Mouse (Mus musculus) embryonic facial prominence, embryonic 14.5 days (tissue): ENCODE results near the gene Vmn1r111. TPM values are rescaled to one million over a fixed set of nuclear protein-coding genes. Genes with fewer than 3 reads are reported as not detected.
"Not testable (repeated sequence)": the region's sequence is repeated elsewhere in the genome, so short reads cannot be mapped to it uniquely, and the experiment has no call there.

Source experiments
- ATAC-seq: fragments of 200-750 bp; cut with Nextera tagmentation; 2 replicates; pipeline ENCODE4 v1.8.0; 2017; ENCODE audit warnings: low read depth, moderate number of reproducible peaks, moderate TSS enrichment
- DNase-seq: peaks from one replicate; pipeline ENCODE4 v3.0.0-alpha.2; 2015; ENCODE audit warnings: low spot score
- H3K27ac ChIP-seq: fragments of 300-500 bp; sonication (generic); replicated peaks from 2 replicates; pipeline ENCODE4 v1.5.1; 2014; ENCODE audit warnings: low read depth, mild to moderate bottlenecking, low read length, moderate library complexity
- H3K27me3 ChIP-seq: fragments of 300-500 bp; sonication (generic); replicated peaks from 2 replicates; pipeline ENCODE4 v1.6.1; 2014; ENCODE audit warnings: low read length; ENCODE audit not compliant: control insufficient read depth, insufficient read depth
- H3K36me3 ChIP-seq: fragments of 300-500 bp; sonication (generic); 2 replicates; pipeline ENCODE4 v1.6.1; 2014; ENCODE audit warnings: low read length, mixed read lengths; ENCODE audit not compliant: control insufficient read depth, insufficient read depth
- H3K4me1 ChIP-seq: fragments of 300-500 bp; sonication (generic); 2 replicates; pipeline ENCODE4 v1.6.1; 2014; ENCODE audit warnings: antibody characterized with exemption, low read length; ENCODE audit not compliant: control insufficient read depth, insufficient read depth
- H3K4me2 ChIP-seq: fragments of 300-500 bp; sonication (generic); 2 replicates; pipeline ENCODE4 v1.6.1; 2014; ENCODE audit warnings: low read depth, mild to moderate bottlenecking, low read length, moderate library complexity, mixed read lengths
- H3K4me3 ChIP-seq: fragments of 300-500 bp; sonication (generic); 2 replicates; pipeline ENCODE4 v1.5.1; 2014; ENCODE audit warnings: low read depth, mild to moderate bottlenecking, low read length
- H3K9ac ChIP-seq: fragments of 300-500 bp; sonication (generic); 2 replicates; pipeline ENCODE4 v1.6.1; 2014; ENCODE audit warnings: low read depth, mild to moderate bottlenecking, low read length, moderate library complexity, mixed read lengths
- H3K9me3 ChIP-seq: fragments of 300-500 bp; sonication (generic); 2 replicates; pipeline ENCODE4 v1.6.1; 2016; ENCODE audit warnings: low read length; ENCODE audit not compliant: control insufficient read depth
- WGBS: fragments of 180-500 bp; shearing (Covaris S2); extraction: QIAGEN DNeasy Blood & Tissue Kit; methylation state at CpG from one replicate; pipeline ENCODE4 v1.1.7; 2014; 5-methylcytosine and 5-hydroxymethylcytosine counted together
- polyA plus RNA-seq: library from polyadenylated mRNA; unstranded; fragments of >200 nt; fragmentation: Nextera tagmentation; extraction: Ambion mirVana; gene quantifications from 2 replicates; pipeline ENCODE4 v1.2.1, GENCODE M21; 2014

Vmn1r111 gene
- polyA plus RNA-seq = not detected in 2 replicates

DNA sequence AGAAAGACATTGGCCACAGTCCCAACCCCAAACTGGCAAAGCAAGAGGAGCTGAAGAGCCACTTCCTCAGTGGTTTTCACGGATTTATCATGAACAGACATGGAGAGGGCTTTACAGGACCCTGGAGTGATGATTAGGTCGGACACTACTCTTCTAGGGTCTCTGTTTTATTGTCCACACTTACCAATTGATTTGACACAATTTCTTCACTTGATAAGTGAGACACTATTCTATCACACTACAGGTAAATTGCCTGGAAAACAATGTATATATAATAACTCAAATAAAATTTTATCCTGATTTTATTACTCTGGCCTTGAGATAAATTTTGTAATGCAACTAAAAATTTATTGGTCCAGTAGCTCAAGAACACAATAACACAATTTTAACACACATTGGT is at the start of gene Vmn1r111:
Gene Vmn1r111, minus strand, starts transcription at position 101 of the 400 bp plus-strand sequence.
- H3K36me3 ChIP-seq, DNase-seq: not testable (repeated sequence)

DNA sequence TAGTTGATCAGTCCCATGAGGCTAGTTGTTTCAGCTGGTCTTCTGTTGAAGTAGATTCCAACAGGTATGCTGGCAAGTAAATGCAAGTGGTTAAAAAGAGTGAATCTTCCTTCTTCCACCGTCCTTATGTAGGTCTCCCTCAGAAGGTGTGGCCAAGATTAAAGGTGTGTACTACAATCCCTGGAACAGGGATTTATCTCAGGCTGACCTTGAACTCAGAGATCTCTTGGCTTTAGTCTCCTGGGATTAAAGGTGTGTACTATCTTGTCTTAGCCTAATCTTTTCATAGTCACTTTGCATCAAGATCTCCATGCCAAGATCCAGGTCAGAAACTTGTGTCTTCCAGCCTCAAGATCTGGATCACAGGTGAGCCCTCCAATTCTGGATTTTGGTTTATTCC is 27.5 kb upstream of the Vmn1r111 start, which contains the start of gene Gm10668:
Gene Gm10668, minus strand, starts transcription at position 101 of the 400 bp plus-strand sequence.
- H3K4me3 ChIP-seq, DNase-seq, ATAC-seq, H3K36me3 ChIP-seq, H3K9me3 ChIP-seq, H3K4me1 ChIP-seq, H3K27me3 ChIP-seq, H3K27ac ChIP-seq, H3K4me2 ChIP-seq, H3K9ac ChIP-seq: not testable (repeated sequence)
- WGBS = no CpG with 5 or more reads among the region's 1 CpGs

More for the DNA sequence above, at the start of gene Vmn1r111:
- ATAC-seq, H3K9me3 ChIP-seq, H3K27ac ChIP-seq, H3K27me3 ChIP-seq, H3K4me2 ChIP-seq, H3K9ac ChIP-seq, H3K4me3 ChIP-seq, H3K4me1 ChIP-seq: not testable (repeated sequence)
- no CpG with 5 or more reads among the region's 2 CpGs for WGBS

DNA sequence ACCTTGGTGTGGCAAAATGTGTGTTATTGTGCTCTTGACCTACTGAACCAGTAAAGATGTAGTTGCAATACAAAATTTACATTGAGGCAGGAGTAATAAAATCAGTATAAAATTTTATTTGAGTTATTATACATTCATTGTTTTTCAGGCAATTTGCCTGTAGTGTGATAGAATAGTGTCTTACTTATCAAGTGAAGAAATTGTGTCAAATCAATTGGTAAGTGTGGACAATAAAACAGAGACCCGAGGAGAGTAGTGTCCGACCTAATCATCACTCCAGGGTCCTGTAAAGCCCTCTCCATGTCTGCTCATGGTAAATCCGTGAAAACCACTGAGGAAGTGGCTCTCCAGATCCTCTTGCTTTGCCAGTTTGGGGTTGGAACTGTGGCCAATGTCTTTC is 34.4 kb downstream of the Vmn1r111 start, which contains the start of gene Vmn1r107:
Gene Vmn1r107, plus strand, starts transcription at position 301 of the 400 bp plus-strand sequence.
- not testable (repeated sequence) for ATAC-seq, DNase-seq, H3K9ac ChIP-seq, H3K4me3 ChIP-seq, H3K27me3 ChIP-seq, H3K9me3 ChIP-seq, H3K4me1 ChIP-seq, H3K27ac ChIP-seq, H3K36me3 ChIP-seq, H3K4me2 ChIP-seq
- WGBS = no CpG with 5 or more reads among the region's 3 CpGs

Other genes starting within 250 kb of the Vmn1r111 start
- gene Gm10670, start 228.3 kb downstream of the Vmn1r111 start, polyA plus RNA-seq = not detected in 2 replicates
- not detected in 2 replicates for gene Vmn1r103, start 192.7 kb downstream of the Vmn1r111 start, polyA plus RNA-seq
- gene Vmn1r104, start 169.4 kb downstream of the Vmn1r111 start, polyA plus RNA-seq = not detected in 2 replicates
- not detected in 2 replicates for gene Gm5726, start 157.5 kb downstream of the Vmn1r111 start, polyA plus RNA-seq
- not detected in 2 replicates for gene Gm4141, start 127.0 kb downstream of the Vmn1r111 start, polyA plus RNA-seq
- gene Gm4513, start 104.2 kb downstream of the Vmn1r111 start, polyA plus RNA-seq = not detected in 2 replicates
- gene Vmn1r107, start 34.3 kb downstream of the Vmn1r111 start, polyA plus RNA-seq = not detected in 2 replicates
- not detected in 2 replicates for gene Gm10668, start 27.4 kb upstream of the Vmn1r111 start, polyA plus RNA-seq
- not detected in 2 replicates for gene Vmn1r112, start 68.0 kb upstream of the Vmn1r111 start, polyA plus RNA-seq
- not detected in 2 replicates for gene Vmn1r113, start 84.1 kb upstream of the Vmn1r111 start, polyA plus RNA-seq
- gene Vmn1r114, start 109.0 kb upstream of the Vmn1r111 start, polyA plus RNA-seq = not detected in 2 replicates
- not detected in 2 replicates for gene Vmn1r115, start 141.8 kb upstream of the Vmn1r111 start, polyA plus RNA-seq
- not detected in 2 replicates for gene Vmn1r116, start 169.0 kb upstream of the Vmn1r111 start, polyA plus RNA-seq
- gene Vmn1r117, start 180.9 kb upstream of the Vmn1r111 start, polyA plus RNA-seq = not detected in 2 replicates
- not detected in 2 replicates for gene Vmn1r118, start 209.1 kb upstream of the Vmn1r111 start, polyA plus RNA-seq